Mouse (Mus musculus) spleen, adult 2 months (tissue): ENCODE results near the gene Jmjd1c.

ENCODE experiments used
- CTCF ChIP-seq: fragments of 200-500 bp; IDR thresholded peaks from 2 replicates; pipeline ENCODE4 v1.5.1; 2011; ENCODE audit warnings: mild to moderate bottlenecking, inconsistent platforms; ENCODE audit not compliant: insufficient read depth, insufficient read length, insufficient replicate concordance; ENCODE audit errors: extremely low read depth
- POLR2A ChIP-seq: fragments of 200-500 bp; IDR thresholded peaks from 2 replicates; pipeline ENCODE4 v1.6.1; 2011; ENCODE audit warnings: low read depth, low read length, inconsistent platforms

DNA sequence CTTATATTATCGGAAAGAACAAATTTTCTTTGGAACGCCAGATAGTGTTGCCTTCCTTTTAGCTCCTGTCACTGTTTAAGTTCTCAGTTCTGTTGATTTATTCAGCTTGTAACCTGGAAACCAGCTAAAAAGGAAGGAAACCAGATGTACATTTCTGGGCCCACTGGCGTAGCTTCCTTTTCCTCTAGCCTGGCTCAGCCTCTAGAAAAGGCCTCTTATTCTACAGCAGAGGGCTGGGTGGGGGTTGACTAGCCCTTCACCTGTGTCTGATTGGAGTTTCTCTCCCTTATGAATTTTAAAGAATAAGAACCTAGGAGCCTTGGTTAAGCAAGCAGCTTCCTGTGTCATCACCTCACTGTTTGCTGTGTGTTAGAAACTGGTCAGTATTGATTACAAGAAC is 86.7 kb downstream of the Jmjd1c start:
- TF ChIP-seq CTCF = no peak
- no peak for TF ChIP-seq POLR2A
